Mouse (Mus musculus) B cell, adult 2 months (primary cell): ENCODE results near the gene Borcs7.

Source experiments
- DNase-seq, 2 experiments: peaks; one replicate each; pipeline ENCODE4 v3.0.0; 2022

The Borcs7 gene

GRCm38 (mm10) chr19:46689460-46690372, at the start of gene Borcs7:
TSS of gene Borcs7 (plus strand) at chr19:46689906.
- peak; percentile 86 to 87 for DNase-seq

- DNase-seq: no peak
These were observed 48.9 kb upstream of the Borcs7 start for GRCm38 (mm10) chr19:46640780-46641179.

DNA sequence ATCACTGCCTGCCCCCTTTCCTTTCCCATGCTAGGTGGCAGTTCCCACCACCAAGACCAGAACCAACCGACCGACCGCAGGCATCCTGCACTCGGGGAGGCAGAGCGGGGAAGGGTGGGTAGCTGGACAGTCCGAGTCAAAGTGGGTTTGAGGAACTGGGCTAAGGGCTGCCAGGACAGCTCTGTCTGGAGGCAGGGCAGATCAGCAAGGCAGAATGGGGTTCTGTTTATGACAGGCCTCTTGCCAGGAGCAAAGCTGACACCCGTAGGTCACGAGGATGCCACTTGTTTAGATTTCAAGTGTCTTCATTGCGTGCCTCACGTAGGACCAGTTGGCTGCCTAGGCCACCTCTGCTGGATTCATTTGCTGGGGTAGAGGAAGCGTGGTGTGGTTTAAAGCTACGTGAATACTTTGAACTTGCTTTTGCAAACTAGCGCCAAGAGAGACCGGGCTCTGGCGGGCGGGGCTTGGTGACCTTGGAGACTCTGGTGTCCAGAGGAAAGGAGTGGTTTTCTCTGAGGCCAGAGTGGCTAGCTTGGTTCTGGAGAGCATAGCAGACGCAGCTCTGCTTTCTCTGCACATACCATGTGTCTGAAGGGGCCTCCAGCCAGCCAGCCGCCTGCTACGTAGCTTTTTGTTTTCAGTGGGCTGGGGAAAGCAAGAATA, 48.2 kb upstream of the Borcs7 start:
- no peak for DNase-seq

DNA sequence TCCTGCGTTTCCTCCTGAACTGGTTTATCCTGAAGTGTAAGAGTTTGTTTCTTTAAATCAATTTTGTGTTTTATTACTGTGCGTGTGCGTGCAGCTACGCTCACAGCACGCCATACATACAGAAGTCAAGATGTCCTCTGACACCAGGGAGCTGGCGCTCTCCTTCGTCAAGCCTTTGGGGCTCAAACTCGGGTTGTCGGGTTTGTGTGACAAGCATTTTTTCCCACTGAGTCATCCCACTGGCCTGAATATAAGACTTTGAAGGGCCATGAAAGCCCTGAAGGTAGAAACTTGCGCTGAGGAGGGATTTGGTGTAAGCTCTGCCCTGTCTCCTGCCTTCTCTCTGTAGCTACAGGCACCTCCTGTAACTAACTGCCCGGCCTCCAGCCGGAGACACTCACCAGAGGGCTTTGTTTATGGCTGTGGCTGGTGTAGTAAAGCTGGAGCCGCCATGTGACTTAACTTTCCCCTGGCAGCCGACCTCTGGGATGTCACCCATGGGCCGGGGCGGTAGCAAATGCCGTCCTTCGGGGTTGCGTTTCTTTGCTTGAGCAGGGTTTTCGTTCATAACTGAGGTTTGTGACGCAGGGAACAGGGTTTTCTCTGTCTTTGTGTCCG, 47.5 kb upstream of the Borcs7 start:
- DNase-seq: no peak

- no peak for DNase-seq
These were observed 46.5 kb upstream of the Borcs7 start for GRCm38 (mm10) chr19:46643236-46643635.

- no peak for DNase-seq
These were observed 45.3 kb upstream of the Borcs7 start for GRCm38 (mm10) chr19:46644343-46644792.

- DNase-seq: no peak
These were observed 44.7 kb upstream of the Borcs7 start for GRCm38 (mm10) chr19:46644793-46645602.

GRCm38 (mm10) chr19:46646041-46646481, 43.6 kb upstream of the Borcs7 start:
- no peak for DNase-seq

DNA sequence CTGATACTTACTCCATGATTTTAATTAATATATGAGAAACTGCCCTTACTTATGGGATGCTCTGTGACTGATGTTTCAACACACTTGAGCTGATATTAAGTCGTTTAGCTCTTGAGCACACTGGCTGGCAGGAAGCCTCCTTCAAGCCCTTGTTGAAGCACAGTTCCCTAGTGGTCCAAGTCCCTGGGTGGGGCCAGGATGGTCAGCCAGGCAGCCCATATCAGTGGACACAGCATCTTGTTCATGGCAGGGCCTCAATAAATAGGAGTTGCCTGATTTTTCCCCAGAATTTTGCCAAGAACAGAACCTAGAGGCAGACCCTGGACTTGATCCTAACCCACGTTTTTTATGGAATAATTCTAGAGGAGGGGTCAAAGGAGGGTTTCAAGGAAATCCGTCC, 42.5 kb upstream of the Borcs7 start:
- DNase-seq: no peak

DNA sequence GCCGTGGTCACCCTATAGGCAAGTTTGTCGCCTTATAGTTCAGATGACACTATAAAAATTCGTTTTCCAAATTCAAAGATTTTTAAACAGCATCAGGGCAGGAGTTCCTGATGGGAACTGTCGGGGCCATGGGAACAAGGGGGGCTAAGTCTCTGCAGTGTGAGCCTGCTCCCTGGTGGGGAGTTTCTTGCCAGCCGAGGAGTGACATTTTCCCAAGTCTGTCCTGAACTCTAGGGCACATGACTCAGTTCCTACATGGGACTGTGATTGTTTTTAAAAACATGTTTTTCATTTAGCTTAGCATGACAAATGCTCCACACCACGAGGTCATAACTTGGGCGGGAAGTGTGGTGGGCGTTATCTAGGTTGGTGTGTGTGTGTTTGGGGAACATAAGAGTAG, 41.9 kb upstream of the Borcs7 start:
- DNase-seq: no peak

- DNase-seq: no peak
These were observed 41.1 kb upstream of the Borcs7 start for GRCm38 (mm10) chr19:46648565-46648964.

- DNase-seq: no peak
These were observed 36.5 kb upstream of the Borcs7 start for GRCm38 (mm10) chr19:46653188-46653587.

GRCm38 (mm10) chr19:46653616-46654235, 36.0 kb upstream of the Borcs7 start:
- no peak for DNase-seq

DNA sequence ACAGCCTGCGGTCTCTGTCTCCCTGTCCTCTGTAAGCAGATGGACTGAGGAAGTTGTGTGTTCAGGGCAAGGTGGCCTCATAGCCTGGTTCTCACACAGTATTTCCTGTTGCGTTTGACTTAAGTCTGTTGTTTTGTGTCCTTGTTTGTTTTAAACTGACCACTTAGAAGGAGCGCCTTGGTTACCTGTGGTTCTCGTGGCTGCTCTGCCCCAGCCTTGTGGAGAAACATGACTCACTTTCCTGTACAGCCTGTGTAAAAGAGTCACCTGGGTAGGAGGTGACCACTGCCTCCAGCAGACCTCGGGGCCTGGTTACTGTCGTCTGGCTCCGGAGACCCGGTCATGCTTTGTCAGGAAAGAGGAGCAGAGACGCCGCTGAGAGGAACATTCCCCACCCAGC, 34.1 kb upstream of the Borcs7 start:
- no peak for DNase-seq

DNA sequence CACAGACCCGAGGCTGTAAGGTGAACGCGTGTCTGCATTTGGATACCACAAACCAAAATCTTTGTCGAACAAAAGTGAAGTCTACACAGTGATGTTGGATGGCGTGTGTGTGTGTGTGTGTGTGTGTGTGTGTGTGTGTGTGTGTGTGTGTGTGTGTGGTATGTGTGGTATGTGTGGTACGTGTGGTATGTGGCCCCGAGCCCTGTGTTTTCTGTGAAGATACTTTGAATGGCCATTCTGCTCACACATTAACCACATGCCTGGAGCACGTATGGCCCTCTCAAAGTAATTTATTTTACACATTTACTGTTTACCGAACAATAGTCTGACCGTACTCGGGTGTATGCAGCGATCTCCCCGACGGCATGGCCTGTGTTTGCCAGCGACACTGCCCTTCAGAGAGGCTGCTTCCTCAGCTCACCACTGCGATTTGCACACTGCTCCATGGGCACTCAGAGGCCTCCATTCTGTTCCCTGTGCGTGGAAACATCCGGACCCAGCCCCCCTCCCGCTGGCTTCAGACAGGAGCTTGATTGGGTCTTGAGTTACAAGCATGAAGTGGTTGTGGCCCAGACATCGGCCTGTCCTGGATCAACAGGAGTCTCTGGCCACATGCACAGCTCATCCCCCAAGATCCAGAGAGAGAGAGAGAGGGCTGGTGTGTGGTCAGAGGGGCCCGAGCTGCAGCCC, 33.4 kb upstream of the Borcs7 start:
- DNase-seq: no peak

DNA sequence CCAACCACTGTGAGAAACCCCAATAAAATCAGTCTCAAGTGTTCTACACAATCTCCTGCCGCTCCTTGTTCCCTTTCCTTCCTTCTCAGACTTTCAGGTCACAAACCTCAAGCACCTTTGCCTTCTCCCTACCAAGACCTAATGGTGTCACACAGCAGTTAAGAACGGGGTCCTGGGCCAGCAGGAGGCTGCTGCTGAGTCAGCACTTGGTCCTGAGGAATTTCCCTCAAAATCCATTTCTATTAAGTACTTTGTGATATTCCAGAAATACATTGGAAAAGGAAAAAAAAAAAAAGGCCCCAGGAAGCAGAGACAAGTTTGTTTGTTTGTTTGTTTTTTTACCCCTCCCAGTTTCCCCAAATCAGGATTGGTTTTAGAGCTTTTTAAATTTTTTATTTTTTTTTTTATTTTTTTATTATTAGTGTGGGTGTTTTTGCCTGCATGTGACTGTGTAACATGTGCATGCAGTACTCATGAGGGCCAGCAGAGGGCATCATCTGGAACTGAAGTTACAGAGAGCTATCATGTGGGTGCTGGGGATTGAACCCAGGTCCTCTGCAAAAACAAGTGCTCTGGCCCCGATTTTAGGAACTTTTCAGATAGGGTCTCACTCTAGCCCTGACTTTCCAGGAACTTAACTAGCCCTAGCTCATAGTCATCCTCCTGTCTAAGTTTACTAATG, 32.2 kb upstream of the Borcs7 start:
- DNase-seq: peak; percentile 55 to 59

DNA sequence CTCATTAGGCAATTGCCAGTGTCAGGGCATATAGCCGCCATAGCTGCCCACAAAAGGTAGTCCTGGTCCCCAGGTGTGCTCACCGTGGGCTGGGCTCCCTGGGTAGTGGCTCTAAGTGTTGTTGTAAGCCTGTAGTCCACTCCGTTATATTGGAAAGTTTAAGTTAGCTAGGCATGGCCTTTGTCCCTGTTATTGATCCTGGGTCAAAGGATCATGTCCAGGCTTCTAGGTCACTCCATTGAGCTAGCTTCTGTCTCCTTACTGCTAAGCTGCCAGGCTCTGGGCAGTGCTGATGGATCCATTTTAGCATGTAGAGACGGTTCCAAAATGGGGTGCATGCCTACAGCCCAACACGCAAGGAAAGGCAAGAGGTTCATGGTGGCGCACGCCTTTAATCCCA, 31.4 kb upstream of the Borcs7 start:
- no peak for DNase-seq

DNA sequence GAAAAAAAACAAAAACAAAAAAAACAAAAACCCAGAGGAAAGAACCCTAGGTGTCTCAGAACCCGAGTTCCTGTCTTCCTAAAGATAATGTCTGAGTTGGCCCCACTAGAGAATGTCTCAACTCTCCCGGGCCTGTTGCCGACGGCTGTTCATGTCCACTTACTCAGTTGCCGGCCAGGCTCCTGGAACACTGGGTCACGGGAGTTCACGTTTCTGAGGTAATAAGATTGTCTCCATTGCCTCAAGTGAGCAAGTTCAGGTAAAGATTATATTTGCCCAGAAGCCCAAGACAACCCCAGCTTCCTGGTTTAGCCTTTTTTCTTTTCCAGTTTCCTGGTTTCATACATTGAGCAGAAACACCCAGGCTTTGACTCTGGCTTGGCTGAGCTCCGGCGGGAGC, 30.9 kb upstream of the Borcs7 start:
- DNase-seq: no peak

DNA sequence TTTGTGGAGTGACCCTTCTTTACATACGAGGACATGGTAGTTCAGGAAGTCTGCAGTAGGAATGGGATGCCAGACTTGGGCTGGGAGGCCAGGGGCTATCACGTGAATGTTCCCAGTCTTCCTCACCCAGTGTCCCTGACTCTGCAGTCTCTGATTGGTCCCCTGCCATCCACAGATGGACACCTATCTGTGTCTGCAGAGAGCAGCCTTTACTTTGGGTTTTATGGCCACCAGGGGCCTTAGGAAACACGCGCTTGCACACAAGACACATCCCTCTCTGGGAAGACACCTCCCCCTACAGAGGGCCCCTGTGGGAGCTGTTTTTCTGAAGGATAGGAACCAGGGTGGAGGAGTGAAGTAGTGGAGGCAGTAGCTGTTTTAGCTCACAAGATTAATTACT, 28.2 kb upstream of the Borcs7 start:
- no peak for DNase-seq

DNA sequence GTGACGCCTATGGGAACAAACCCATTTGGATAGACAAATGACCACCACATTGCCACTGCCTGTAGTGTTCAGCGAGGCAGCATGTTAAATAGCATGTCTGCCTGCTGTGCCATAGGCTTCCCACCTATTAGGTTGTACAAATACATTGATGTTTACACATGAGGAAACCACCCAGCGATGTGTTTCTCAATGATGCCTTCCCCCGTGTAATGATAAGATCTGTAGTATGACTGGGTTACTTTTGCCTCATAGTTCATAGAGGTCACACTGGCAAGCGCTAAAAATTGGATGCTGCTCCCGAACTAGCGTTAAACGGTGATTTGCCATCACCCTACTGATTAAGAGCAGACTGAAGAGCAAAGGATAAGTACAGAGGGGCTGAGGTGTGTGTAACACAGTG, 27.5 kb upstream of the Borcs7 start:
- no peak for DNase-seq

DNA sequence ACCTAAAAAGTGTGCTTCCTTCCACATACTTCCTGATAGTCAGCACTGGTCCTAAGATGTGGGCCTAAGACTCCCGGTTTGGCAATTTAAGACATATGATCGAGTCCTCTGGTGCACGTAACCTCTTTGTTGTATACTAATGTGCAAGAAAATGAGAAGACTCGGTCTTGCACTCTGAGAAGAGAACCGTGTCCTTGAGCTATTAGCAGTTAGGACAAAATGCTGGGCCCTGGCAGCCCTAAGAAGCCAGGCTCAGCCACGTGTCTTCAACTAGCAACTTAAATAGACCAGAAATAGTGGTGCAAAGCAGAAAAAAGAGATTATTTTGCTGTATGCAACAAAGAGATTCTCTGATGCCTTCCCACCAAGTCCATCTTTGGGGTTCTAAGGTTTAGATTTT, 26.9 kb upstream of the Borcs7 start:
- no peak for DNase-seq
